Mouse (Mus musculus): ENCODE results near the gene Atp8b3.

GRCm38 (mm10) chr10:80578131-80578750 lies 39.3 kb upstream of the Atp8b3 start:
- TF ChIP-seq CTCF (IDR thresholded peaks at IDR 0.05; ENCODE audit: borderline replicate concordance, control insufficient read depth, extremely low read depth, insufficient read depth, low read length, poor library complexity): peak; percentile 98
- peak; percentile 49; the same call in 1 of the 2 replicates for TF ChIP-seq POLR2A (IDR thresholded peaks at IDR 0.05; ENCODE audit: control insufficient read depth, extremely low read depth, insufficient read depth, low read length, poor library complexity)
